ENCODE assay signal across 15 mouse cellular contexts in the genomic region with DNA sequence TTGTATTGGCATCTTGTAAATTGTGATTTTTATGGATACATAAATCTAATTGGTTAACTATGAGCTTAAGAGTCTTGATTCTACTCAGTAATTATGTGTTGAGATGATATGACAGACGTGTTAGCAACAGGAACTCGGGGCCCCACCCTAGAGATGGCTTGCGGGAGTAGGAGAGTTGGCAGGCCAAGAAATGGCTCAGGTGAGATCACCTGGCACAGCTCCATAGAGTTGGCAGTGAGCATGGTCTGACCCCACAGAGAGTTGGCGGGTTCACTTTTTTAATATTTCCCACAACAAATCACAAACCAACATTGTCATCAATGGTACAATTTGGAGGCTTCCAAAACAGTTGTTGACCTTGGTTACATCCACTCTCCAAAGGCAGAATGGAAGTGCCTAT.
"Had no signal": no experiment of that assay in that cellular context is flagged by ENCODE, and none has a peak within 500 bp of the region (broad histone marks: within the 10 kb centered on the region; RNA-seq: fewer than 3 reads in every experiment).

No protein-coding gene starts in this region.

- H3K4me2 ChIP-seq: kidney, embryonic 15.5 days; lung, embryonic 14.5 days; midbrain, embryonic 13.5 days had no signal

- H3K36me3 ChIP-seq: kidney, embryonic 15.5 days; midbrain, embryonic 10.5 days; midbrain, embryonic 13.5 days had no signal

- H3K4me3 ChIP-seq: kidney, embryonic 15.5 days; left cerebral cortex, adult 2 months; megakaryocyte, embryonic 14.5 days; midbrain, embryonic 10.5 days; midbrain, embryonic 13.5 days had no signal

- H3K27me3 ChIP-seq: kidney, embryonic 15.5 days; megakaryocyte, embryonic 14.5 days; midbrain, embryonic 13.5 days had no signal

- DNase-seq: kidney, postnatal 10 days; kidney, postnatal 36 days; layer of hippocampus, postnatal 36 days; liver, postnatal 0 days; lung, embryonic 14.5 days; lung, postnatal 36 days; right cerebral cortex, postnatal 4 days; thymus, adult 2 months; thymus, postnatal 14 days; thymus, postnatal 4 days had no signal
